Mouse (Mus musculus): Measurements from ENCODE around the gene Ccdc142. TPM values are rescaled to one million over a fixed set of nuclear protein-coding genes. Genes with fewer than 3 reads are reported as not detected.

Gene Ccdc142
- polyA plus RNA-seq, 1 experiment: 10.2 TPM

- no peak for TF ChIP-seq CTCF (IDR thresholded peaks at IDR 0.05; ENCODE audit: insufficient read depth, low read length)
- TF ChIP-seq POLR2A (IDR thresholded peaks at IDR 0.05; ENCODE audit: borderline replicate concordance, extremely low read depth, low read depth, low read length): no peak
- WGBS: 37% methylated on average over 2 of the region's 2 CpGs
- Histone ChIP-seq H3K4me1 (ENCODE audit: control insufficient read depth, insufficient read depth, low read length) (no peaks in the 10 kb centered on the region), H3K4me3 (replicated peaks; ENCODE audit: extremely low read depth, low read depth, low read length) (no peak overlapping the region)
- DNase-seq: no peak
Measured at GRCm38 (mm10) chr6:83145209-83145608, 43.8 kb downstream of the Ccdc142 start.

GRCm38 (mm10) chr6:83145805-83146204 is 44.4 kb downstream of the Ccdc142 start:
- H3K4me1 ChIP-seq (ENCODE audit: control insufficient read depth, insufficient read depth, low read length): no peaks in the 10 kb centered on the region
- no peak overlapping the region for H3K4me3 ChIP-seq (replicated peaks; ENCODE audit: extremely low read depth, low read depth, low read length)
- WGBS: 65% methylated on average over 9 of the region's 9 CpGs
- TF ChIP-seq POLR2A (IDR thresholded peaks at IDR 0.05; ENCODE audit: borderline replicate concordance, extremely low read depth, low read depth, low read length): no peak
- TF ChIP-seq CTCF (IDR thresholded peaks at IDR 0.05; ENCODE audit: insufficient read depth, low read length): no peak
- DNase-seq: no peak

- no peak for TF ChIP-seq CTCF (IDR thresholded peaks at IDR 0.05; ENCODE audit: insufficient read depth, low read length)
- no peak for TF ChIP-seq POLR2A (IDR thresholded peaks at IDR 0.05; ENCODE audit: borderline replicate concordance, extremely low read depth, low read depth, low read length)
- no peak for DNase-seq
- no peaks in the 10 kb centered on the region for H3K4me1 ChIP-seq (ENCODE audit: control insufficient read depth, insufficient read depth, low read length)
- WGBS: 58% methylated on average over 7 of the region's 7 CpGs
- H3K4me3 ChIP-seq (replicated peaks; ENCODE audit: extremely low read depth, low read depth, low read length): no peak overlapping the region
Measured at GRCm38 (mm10) chr6:83147280-83147679, 45.9 kb downstream of the Ccdc142 start.

- TF ChIP-seq CTCF (IDR thresholded peaks at IDR 0.05; ENCODE audit: insufficient read depth, low read length) (no peak), POLR2A (IDR thresholded peaks at IDR 0.05; ENCODE audit: borderline replicate concordance, extremely low read depth, low read depth, low read length) (no peak)
- no peaks in the 10 kb centered on the region for H3K4me1 ChIP-seq (ENCODE audit: control insufficient read depth, insufficient read depth, low read length)
- no peak for DNase-seq
- 53% methylated on average over 8 of the region's 8 CpGs for WGBS
- no peak overlapping the region for H3K4me3 ChIP-seq (replicated peaks; ENCODE audit: extremely low read depth, low read depth, low read length)
Measured at GRCm38 (mm10) chr6:83151721-83152120, 50.3 kb downstream of the Ccdc142 start.

GRCm38 (mm10) chr6:83153038-83153437 is 51.6 kb downstream of the Ccdc142 start:
- WGBS: 85% methylated on average over 12 of the region's 12 CpGs
- no peak for DNase-seq
- Histone ChIP-seq H3K4me3 (replicated peaks; ENCODE audit: extremely low read depth, low read depth, low read length) (no peak overlapping the region), H3K4me1 (ENCODE audit: control insufficient read depth, insufficient read depth, low read length) (no peaks in the 10 kb centered on the region)
- TF ChIP-seq CTCF (IDR thresholded peaks at IDR 0.05; ENCODE audit: insufficient read depth, low read length): no peak
- TF ChIP-seq POLR2A (IDR thresholded peaks at IDR 0.05; ENCODE audit: borderline replicate concordance, extremely low read depth, low read depth, low read length): no peak

- Histone ChIP-seq H3K4me3 (replicated peaks; ENCODE audit: extremely low read depth, low read depth, low read length) (no peak overlapping the region), H3K4me1 (ENCODE audit: control insufficient read depth, insufficient read depth, low read length) (no peaks in the 10 kb centered on the region)
- DNase-seq: no peak
- WGBS: 64% methylated on average over 5 of the region's 5 CpGs
- TF ChIP-seq CTCF (IDR thresholded peaks at IDR 0.05; ENCODE audit: insufficient read depth, low read length) (no peak), POLR2A (IDR thresholded peaks at IDR 0.05; ENCODE audit: borderline replicate concordance, extremely low read depth, low read depth, low read length) (no peak)
Measured at GRCm38 (mm10) chr6:83153485-83153884, 52.1 kb downstream of the Ccdc142 start.

GRCm38 (mm10) chr6:83155552-83156238 is 54.3 kb downstream of the Ccdc142 start:
- Histone ChIP-seq H3K4me3 (replicated peaks; ENCODE audit: extremely low read depth, low read depth, low read length) (peak overlapping the region; percentile 54), H3K4me1 (ENCODE audit: control insufficient read depth, insufficient read depth, low read length) (no peaks in the 10 kb centered on the region)
- no peak for DNase-seq
- 8% methylated on average over 23 of the region's 23 CpGs for WGBS
- TF ChIP-seq CTCF (IDR thresholded peaks at IDR 0.05; ENCODE audit: insufficient read depth, low read length) (no peak), POLR2A (IDR thresholded peaks at IDR 0.05; ENCODE audit: borderline replicate concordance, extremely low read depth, low read depth, low read length) (no peak)

GRCm38 (mm10) chr6:83156259-83156684 is 54.9 kb downstream of the Ccdc142 start, which contains the start of the genes Wdr54 and 1700003E16Rik:
TSS of gene Wdr54 (minus strand) at chr6:83156397.
TSS of gene 1700003E16Rik (plus strand) at chr6:83156404.
- Histone ChIP-seq H3K4me1 (ENCODE audit: control insufficient read depth, insufficient read depth, low read length) (no peaks in the 10 kb centered on the region), H3K4me3 (replicated peaks; ENCODE audit: extremely low read depth, low read depth, low read length) (peak within 1 kb of the TSS; percentile 54)
- WGBS: 1% methylated on average over 32 of the region's 32 CpGs
- TF ChIP-seq POLR2A (IDR thresholded peaks at IDR 0.05; ENCODE audit: borderline replicate concordance, extremely low read depth, low read depth, low read length) (no peak), CTCF (IDR thresholded peaks at IDR 0.05; ENCODE audit: insufficient read depth, low read length) (no peak)
- DNase-seq: peak; percentile 54

Other genes starting within 250 kb of the Ccdc142 start
- 15.3 and 18.3 TPM in 2 replicates for gene Sema4f, start 161.8 kb upstream of the Ccdc142 start, polyA plus RNA-seq (2012; rRNA removed)
- 2.3 and 3.5 TPM in 2 replicates for gene M1ap, start 154.7 kb upstream of the Ccdc142 start, polyA plus RNA-seq (2012; rRNA removed)
- 12.6 and 15.1 TPM in 2 replicates for gene Dok1, start 68.1 kb upstream of the Ccdc142 start, polyA plus RNA-seq (2012; rRNA removed)
- 6.7 and 8.5 TPM in 2 replicates for gene Loxl3, start 67.4 kb upstream of the Ccdc142 start, polyA plus RNA-seq (2012; rRNA removed)
- gene Aup1, start 47.1 kb upstream of the Ccdc142 start, polyA plus RNA-seq (2012; rRNA removed): 389 and 538 TPM in 2 replicates
- 47.7 and 49.3 TPM in 2 replicates for gene Htra2, start 46.3 kb upstream of the Ccdc142 start, polyA plus RNA-seq (2012; rRNA removed)
- gene Dqx1, start 43.8 kb upstream of the Ccdc142 start, polyA plus RNA-seq (2012; rRNA removed): 3.6 and 4.3 TPM in 2 replicates
- gene Tlx2, start 31.3 kb upstream of the Ccdc142 start, polyA plus RNA-seq (2012; rRNA removed): 0.09 and 0.22 TPM in 2 replicates
- 11.0 and 18.5 TPM in 2 replicates for gene Pcgf1, start 23.7 kb upstream of the Ccdc142 start, polyA plus RNA-seq (2012; rRNA removed)
- 4.6 and 9.7 TPM in 2 replicates for gene Lbx2, start 15.2 kb upstream of the Ccdc142 start, polyA plus RNA-seq (2012; rRNA removed)
- 5.4 and 5.5 TPM in 2 replicates for gene Gm42688, start within 50 bp of the Ccdc142 start, polyA plus RNA-seq (2012; rRNA removed)
- gene Mrpl53, start 7.4 kb downstream of the Ccdc142 start, polyA plus RNA-seq (2012; rRNA removed): 60.3 and 68.7 TPM in 2 replicates
- 40.6 and 44.1 TPM in 2 replicates for gene Mogs, start 13.9 kb downstream of the Ccdc142 start, polyA plus RNA-seq (2012; rRNA removed)
- gene Wbp1, start 20.0 kb downstream of the Ccdc142 start, polyA plus RNA-seq (2012; rRNA removed): 174 and 211 TPM in 2 replicates
- gene Ino80b, start 23.8 kb downstream of the Ccdc142 start, polyA plus RNA-seq (2012; rRNA removed): 37.0 and 63.4 TPM in 2 replicates
- gene Rtkn, start 33.9 kb downstream of the Ccdc142 start, polyA plus RNA-seq (2012; rRNA removed): 110 and 116 TPM in 2 replicates
- 5.3 and 6.9 TPM in 2 replicates for gene Wdr54, start 54.8 kb downstream of the Ccdc142 start, polyA plus RNA-seq (2012; rRNA removed)
- gene 1700003E16Rik, start 54.8 kb downstream of the Ccdc142 start, polyA plus RNA-seq (2012; rRNA removed): 4.6 and 5.5 TPM in 2 replicates
- 146 and 155 TPM in 2 replicates for gene Dctn1, start 64.3 kb downstream of the Ccdc142 start, polyA plus RNA-seq (2012; rRNA removed)
- 56.7 and 62.3 TPM in 2 replicates for gene Slc4a5, start 118.2 kb downstream of the Ccdc142 start, polyA plus RNA-seq (2012; rRNA removed)
- gene Mthfd2, start 224.3 kb downstream of the Ccdc142 start, polyA plus RNA-seq (2012; rRNA removed): 1.3 and 2.6 TPM in 2 replicates
- gene Mob1a, start 224.4 kb downstream of the Ccdc142 start, polyA plus RNA-seq (2012; rRNA removed): 39.1 and 41.3 TPM in 2 replicates
- 7.5 and 12.5 TPM in 2 replicates for gene Bola3, start 247.5 kb downstream of the Ccdc142 start, polyA plus RNA-seq (2012; rRNA removed)

Data from lung, adult 2 months (tissue).